Mouse (Mus musculus): ENCODE data around the gene Adra2a. TPM values are rescaled to one million over a fixed set of nuclear protein-coding genes. Genes with fewer than 3 reads are reported as not detected.

Adra2a gene
- polyA plus RNA-seq, 1 experiment: 0.20 TPM

GRCm38 (mm10) chr19:54048161-54048885 is 4.4 kb downstream of the Adra2a start:
- peak overlapping the region; percentile 58 for H3K4me2 ChIP-seq (ENCODE audit: low read depth)
- H3K27me3 ChIP-seq (ENCODE audit: control insufficient read depth, insufficient read depth, insufficient read length): peaks cover 61% of the 10 kb centered on the region
- H3K4me3 ChIP-seq: no peak overlapping the region
- H3K36me3 ChIP-seq (ENCODE audit: control insufficient read depth, insufficient read depth): no peaks in the 10 kb centered on the region
- H3K79me2 ChIP-seq (ENCODE audit: control insufficient read depth, insufficient read depth): no peaks in the 10 kb centered on the region
- TF ChIP-seq SRF (IDR thresholded peaks at IDR 0.05; ENCODE audit: control insufficient read depth, insufficient read length, low read depth) (no peak), POLR2A (IDR thresholded peaks at IDR 0.05; ENCODE audit: insufficient read length, low read depth) (no peak), CEBPB (IDR thresholded peaks at IDR 0.05; ENCODE audit: insufficient read depth, poor library complexity, severe bottlenecking) (0 out of 2 replicates have a peak, but pooled peaks have one; percentile 9), USF1 (IDR thresholded peaks at IDR 0.05; ENCODE audit: low read depth) (peak; percentile 32), MYOD1 (IDR thresholded peaks at IDR 0.05; ENCODE audit: control insufficient read depth in 1 of 3, insufficient read length in 2 of 3, low read depth in 2 of 3) (no peak)
- no peak overlapping the region for H3ac ChIP-seq (ENCODE audit: control insufficient read depth, insufficient read length)

GRCm38 (mm10) chr19:54051651-54052050 is 7.7 kb downstream of the Adra2a start:
- Histone ChIP-seq H3K79me2 (ENCODE audit: control insufficient read depth, insufficient read depth) (no peaks in the 10 kb centered on the region), H3ac (ENCODE audit: control insufficient read depth, insufficient read length) (no peak overlapping the region), H3K4me3 (no peak overlapping the region), H3K36me3 (ENCODE audit: control insufficient read depth, insufficient read depth) (no peaks in the 10 kb centered on the region), H3K4me2 (ENCODE audit: low read depth) (no peak overlapping the region), H3K27me3 (ENCODE audit: control insufficient read depth, insufficient read depth, insufficient read length) (peaks cover 44% of the 10 kb centered on the region)
- TF ChIP-seq MYOD1 (IDR thresholded peaks at IDR 0.05; ENCODE audit: control insufficient read depth in 1 of 3, insufficient read length in 2 of 3, low read depth in 2 of 3) (no peak), USF1 (IDR thresholded peaks at IDR 0.05; ENCODE audit: low read depth) (no peak), CEBPB (IDR thresholded peaks at IDR 0.05; ENCODE audit: insufficient read depth, poor library complexity, severe bottlenecking) (no peak), E2F4 (IDR thresholded peaks at IDR 0.05; ENCODE audit: insufficient read depth) (no peak), REST (IDR thresholded peaks at IDR 0.05; ENCODE audit: insufficient read depth, insufficient read length) (no peak), TCF12 (IDR thresholded peaks at IDR 0.05; ENCODE audit: insufficient read depth, poor library complexity, severe bottlenecking) (no peak), MYOG (IDR thresholded peaks at IDR 0.05; ENCODE audit: control insufficient read depth in 1 of 3, insufficient read depth in 1 of 3, insufficient read length in 2 of 3, low read depth in 2 of 3) (no peak), MAX (IDR thresholded peaks at IDR 0.05; ENCODE audit: low read depth) (no peak), TCF3 (IDR thresholded peaks at IDR 0.05; ENCODE audit: insufficient read length, low read depth) (no peak), POLR2A (IDR thresholded peaks at IDR 0.05; ENCODE audit: insufficient read length, low read depth) (no peak), POLR2AphosphoS2 (IDR thresholded peaks at IDR 0.05; ENCODE audit: insufficient read length, low read depth) (no peak), SRF (IDR thresholded peaks at IDR 0.05; ENCODE audit: control insufficient read depth, insufficient read length, low read depth) (no peak)

GRCm38 (mm10) chr19:54055845-54056244 is 11.9 kb downstream of the Adra2a start:
- Histone ChIP-seq H3K27me3 (ENCODE audit: control insufficient read depth, insufficient read depth, insufficient read length) (peaks cover 14% of the 10 kb centered on the region), H3K4me3 (no peak overlapping the region), H3K79me2 (ENCODE audit: control insufficient read depth, insufficient read depth) (no peaks in the 10 kb centered on the region), H3K4me2 (ENCODE audit: low read depth) (no peak overlapping the region), H3K36me3 (ENCODE audit: control insufficient read depth, insufficient read depth) (no peaks in the 10 kb centered on the region), H3ac (ENCODE audit: control insufficient read depth, insufficient read length) (no peak overlapping the region)
- no peak for TF ChIP-seq REST (IDR thresholded peaks at IDR 0.05; ENCODE audit: insufficient read depth, insufficient read length)
- no peak for TF ChIP-seq TCF3 (IDR thresholded peaks at IDR 0.05; ENCODE audit: insufficient read length, low read depth)

GRCm38 (mm10) chr19:54068447-54068846 is 24.5 kb downstream of the Adra2a start:
- no peaks in the 10 kb centered on the region for H3K36me3 ChIP-seq (ENCODE audit: control insufficient read depth, insufficient read depth)
- no peaks in the 10 kb centered on the region for H3K79me2 ChIP-seq (ENCODE audit: control insufficient read depth, insufficient read depth)
- peaks cover 22% of the 10 kb centered on the region for H3K27me3 ChIP-seq (ENCODE audit: control insufficient read depth, insufficient read depth, insufficient read length)
- H3K4me3 ChIP-seq: no peak overlapping the region
- H3K4me2 ChIP-seq (ENCODE audit: low read depth): no peak overlapping the region
- TF ChIP-seq USF1 (IDR thresholded peaks at IDR 0.05; ENCODE audit: low read depth): no peak
- TF ChIP-seq MAX (IDR thresholded peaks at IDR 0.05; ENCODE audit: low read depth): no peak
- TF ChIP-seq TCF12 (IDR thresholded peaks at IDR 0.05; ENCODE audit: insufficient read depth, poor library complexity, severe bottlenecking): no peak
- TF ChIP-seq MYOG (IDR thresholded peaks at IDR 0.05; ENCODE audit: control insufficient read depth in 1 of 3, insufficient read depth in 1 of 3, insufficient read length in 2 of 3, low read depth in 2 of 3): no peak
- no peak for TF ChIP-seq REST (IDR thresholded peaks at IDR 0.05; ENCODE audit: insufficient read depth, insufficient read length)
- TF ChIP-seq E2F4 (IDR thresholded peaks at IDR 0.05; ENCODE audit: insufficient read depth): no peak
- TF ChIP-seq CEBPB (IDR thresholded peaks at IDR 0.05; ENCODE audit: insufficient read depth, poor library complexity, severe bottlenecking): no peak
- TF ChIP-seq POLR2AphosphoS2 (IDR thresholded peaks at IDR 0.05; ENCODE audit: insufficient read length, low read depth): no peak
- TF ChIP-seq MYOD1 (IDR thresholded peaks at IDR 0.05; ENCODE audit: control insufficient read depth in 1 of 3, insufficient read length in 2 of 3, low read depth in 2 of 3): no peak
- no peak for TF ChIP-seq SRF (IDR thresholded peaks at IDR 0.05; ENCODE audit: control insufficient read depth, insufficient read length, low read depth)
- TF ChIP-seq POLR2A (IDR thresholded peaks at IDR 0.05; ENCODE audit: insufficient read length, low read depth): no peak
- no peak for TF ChIP-seq TCF3 (IDR thresholded peaks at IDR 0.05; ENCODE audit: insufficient read length, low read depth)
- H3ac ChIP-seq (ENCODE audit: control insufficient read depth, insufficient read length): no peak overlapping the region

- Histone ChIP-seq H3K36me3 (ENCODE audit: control insufficient read depth, insufficient read depth) (no peaks in the 10 kb centered on the region), H3K79me2 (ENCODE audit: control insufficient read depth, insufficient read depth) (no peaks in the 10 kb centered on the region), H3K4me2 (ENCODE audit: low read depth) (no peak overlapping the region), H3ac (ENCODE audit: control insufficient read depth, insufficient read length) (no peak overlapping the region), H3K27me3 (ENCODE audit: control insufficient read depth, insufficient read depth, insufficient read length) (peaks cover 14% of the 10 kb centered on the region), H3K4me3 (no peak overlapping the region)
- no peak for TF ChIP-seq MYOD1 (IDR thresholded peaks at IDR 0.05; ENCODE audit: control insufficient read depth in 1 of 3, insufficient read length in 2 of 3, low read depth in 2 of 3)
- TF ChIP-seq REST (IDR thresholded peaks at IDR 0.05; ENCODE audit: insufficient read depth, insufficient read length): no peak
- TF ChIP-seq MAX (IDR thresholded peaks at IDR 0.05; ENCODE audit: low read depth): no peak
- no peak for TF ChIP-seq MYOG (IDR thresholded peaks at IDR 0.05; ENCODE audit: control insufficient read depth in 1 of 3, insufficient read depth in 1 of 3, insufficient read length in 2 of 3, low read depth in 2 of 3)
- no peak for TF ChIP-seq TCF3 (IDR thresholded peaks at IDR 0.05; ENCODE audit: insufficient read length, low read depth)
- TF ChIP-seq USF1 (IDR thresholded peaks at IDR 0.05; ENCODE audit: low read depth): no peak
- TF ChIP-seq POLR2AphosphoS2 (IDR thresholded peaks at IDR 0.05; ENCODE audit: insufficient read length, low read depth): no peak
- no peak for TF ChIP-seq E2F4 (IDR thresholded peaks at IDR 0.05; ENCODE audit: insufficient read depth)
- TF ChIP-seq CEBPB (IDR thresholded peaks at IDR 0.05; ENCODE audit: insufficient read depth, poor library complexity, severe bottlenecking): no peak
- no peak for TF ChIP-seq SRF (IDR thresholded peaks at IDR 0.05; ENCODE audit: control insufficient read depth, insufficient read length, low read depth)
- TF ChIP-seq POLR2A (IDR thresholded peaks at IDR 0.05; ENCODE audit: insufficient read length, low read depth): no peak
- TF ChIP-seq TCF12 (IDR thresholded peaks at IDR 0.05; ENCODE audit: insufficient read depth, poor library complexity, severe bottlenecking): no peak
Measured at GRCm38 (mm10) chr19:54070521-54070920, 26.6 kb downstream of the Adra2a start.

Data from myocyte (in vitro differentiated cells).